ENCODE assay signal across 8 mouse cellular contexts in genomic region chr3:51416364-51417134, GRCm38 (mm10). TPM values are rescaled to one million over a fixed set of nuclear protein-coding genes. Genes with fewer than 3 reads are reported as not detected.
DNase-seq lines count a peak whose midpoint lies in the region; ATAC-seq and TF ChIP-seq lines count a peak whose summit lies in the region.

No protein-coding gene starts in this region.

- no peak for TF ChIP-seq CTCF in left cerebral cortex, adult 2 months (IDR thresholded peaks at IDR 0.05)

- H3K4me2 ChIP-seq in hindbrain, embryonic 14.5 days (replicated peaks), result peak overlapping the region; percentile 73

- peaks cover 29% of the 10 kb centered on the region for H3K4me1 ChIP-seq in hindbrain, embryonic 14.5 days (replicated peaks; ENCODE audit: control insufficient read depth, insufficient read depth, low read length)
- peaks cover 15% of the 10 kb centered on the region for H3K4me1 ChIP-seq in limb, embryonic 10.5 days

- intact Hi-C loops in left cerebral cortex, adult 2 months (cut with DNase I), result loop anchor here (5.0 kb wide), 1 partner anchor 139 kb away; no protein-coding TSS in a partner anchor

- H3K27me3 ChIP-seq in hindbrain, embryonic 14.5 days (ENCODE audit: control insufficient read depth, insufficient read depth, low read length), result no peaks in the 10 kb centered on the region
- no peaks in the 10 kb centered on the region for H3K27me3 ChIP-seq in limb, embryonic 10.5 days (ENCODE audit: low read depth, poor library complexity, severe bottlenecking)

- DNase-seq in left cerebral cortex, adult 2 months (ENCODE audit: extremely low spot score in 1 of 2, low spot score in 2 of 2), result peak; percentile 45 to 59
- no peak for DNase-seq in left cerebral cortex, adult 11 months (ENCODE audit: low spot score)
- DNase-seq in cerebellum, adult 9-10 months, result peak; percentile 69
- peak; percentile 35 for DNase-seq in gastrocnemius, adult 18-20 months (ENCODE audit: low spot score)
- no peak for DNase-seq in hindbrain, embryonic 14.5 days (ENCODE audit: low spot score)
- peak; percentile 72 for DNase-seq in limb, embryonic 10.5 days (ENCODE audit: low spot score)
- peak; percentile 51 for DNase-seq in mesoderm, embryonic 11.5 days (ENCODE audit: low read depth, low spot score)
- peak; percentile 28 to 46 for DNase-seq in spleen, postnatal 14 days (ENCODE audit: low spot score in 2 of 2)

- peak overlapping the region; percentile 84 for H3K27ac ChIP-seq in left cerebral cortex, adult 2 months
- peak overlapping the region; percentile 83 for H3K27ac ChIP-seq in hindbrain, embryonic 14.5 days
- peak overlapping the region; percentile 97 for H3K27ac ChIP-seq in limb, embryonic 10.5 days

- H3K36me3 ChIP-seq in hindbrain, embryonic 14.5 days (replicated peaks; ENCODE audit: control insufficient read depth, insufficient read depth), result no peaks in the 10 kb centered on the region
- peaks cover 14% of the 10 kb centered on the region for H3K36me3 ChIP-seq in limb, embryonic 10.5 days

- no peaks in the 10 kb centered on the region for H3K9me3 ChIP-seq in hindbrain, embryonic 14.5 days (ENCODE audit: control insufficient read depth, low read length)
- H3K9me3 ChIP-seq in limb, embryonic 10.5 days (replicated peaks), result no peaks in the 10 kb centered on the region

- peak overlapping the region; percentile 95 for H3K4me3 ChIP-seq in left cerebral cortex, adult 2 months
- H3K4me3 ChIP-seq in hindbrain, embryonic 14.5 days (replicated peaks; ENCODE audit: low read length), result peak overlapping the region; percentile 67
- H3K4me3 ChIP-seq in limb, embryonic 10.5 days, result peak overlapping the region; percentile 100

- peak; percentile 48 for ATAC-seq in hindbrain, embryonic 14.5 days (ENCODE audit: low FRiP score)

- WGBS in hindbrain, embryonic 14.5 days, result 1% methylated on average over 58 of the region's 68 CpGs
- WGBS in limb, embryonic 10.5 days, result under 1% methylated on average over 63 of the region's 68 CpGs

- H3K9ac ChIP-seq in hindbrain, embryonic 14.5 days, result peak overlapping the region; percentile 85

RNA-seq across cellular contexts. Expression of gene Naa15, which starts 1.6 kb away (rescaled TPM):
- 10 to 100 TPM; 50.1 to 54.6 TPM for total RNA-seq in left cerebral cortex, adult 2 months (2021)
- total RNA-seq in gastrocnemius, adult 18-20 months (2021), result 10 to 100 TPM; 40.4 to 47.5 TPM
- polyA plus RNA-seq in hindbrain, embryonic 14.5 days (2014; fragmentation: Nextera tagmentation; extraction: Ambion mirVana), result 35.7 and 38.8 TPM in 2 replicates
- polyA plus RNA-seq in limb, embryonic 10.5 days (2016; fragmentation: Nextera tagmentation; extraction: Ambion mirVana), result 61.8 and 64.0 TPM in 2 replicates

RNA-seq across cellular contexts. Expression of gene Ndufc1, which starts 7.8 kb away (rescaled TPM):
- 100 to 1,000 TPM; 286 to 307 TPM for total RNA-seq in left cerebral cortex, adult 2 months (2021)
- total RNA-seq in gastrocnemius, adult 18-20 months (2021), result 1,000 to 10,000 TPM in 1 of 2 experiments, 100 to 1,000 TPM in 1; 945 to 1,002 TPM
- 769 and 914 TPM in 2 replicates for polyA plus RNA-seq in hindbrain, embryonic 14.5 days (2014; fragmentation: Nextera tagmentation; extraction: Ambion mirVana)
- 565 and 602 TPM in 2 replicates for polyA plus RNA-seq in limb, embryonic 10.5 days (2016; fragmentation: Nextera tagmentation; extraction: Ambion mirVana)

RNA-seq across cellular contexts. Expression of gene Mgarp, which starts 20.0 kb away (rescaled TPM):
- total RNA-seq in left cerebral cortex, adult 2 months (2021), result not detected
- total RNA-seq in gastrocnemius, adult 18-20 months (2021), result under 1 TPM in 1 of 2 experiments, not detected in 1; 0.25 TPM
- polyA plus RNA-seq in hindbrain, embryonic 14.5 days (2014; fragmentation: Nextera tagmentation; extraction: Ambion mirVana), result 0.16 and 1.3 TPM in 2 replicates
- 3.8 and 4.9 TPM in 2 replicates for polyA plus RNA-seq in limb, embryonic 10.5 days (2016; fragmentation: Nextera tagmentation; extraction: Ambion mirVana)

Comparison
In these comparisons a context has a peak if more than half of its experiments do, and no peak if none do; other contexts are left out.
1. DNase-seq: peak in left cerebral cortex, adult 2 months (2 of 2), cerebellum, adult 9-10 months (single experiment), gastrocnemius, adult 18-20 months (single experiment), limb, embryonic 10.5 days (single experiment), mesoderm, embryonic 11.5 days (single experiment) and spleen, postnatal 14 days (2 of 2); none in left cerebral cortex, adult 11 months (single experiment) and hindbrain, embryonic 14.5 days (single experiment).
2. Peak in every context shown above with its lines, with median percentiles within 50 percentile points of each other: H3K27ac ChIP-seq and H3K4me3 ChIP-seq.